Mouse (Mus musculus): ENCODE measurements at regions not wholly inside any gene's neighbourhood (a gene's known extent, or its start where the extent isn't known, plus 50 kb on each side); places are given as distances from the start of the nearest gene placed in this dataset.

GRCm38 (mm10) chr1:18668901-18669300, 404.0 kb upstream of the Defb41 start:
- no peak for DNase-seq (ENCODE audit: extremely low spot score in 1 of 2, low spot score in 1 of 2)

- no peak for DNase-seq (ENCODE audit: extremely low spot score in 1 of 2, low spot score in 1 of 2)
These were observed 403.3 kb upstream of the Defb41 start for GRCm38 (mm10) chr1:18668265-18668664.

GRCm38 (mm10) chr1:18640858-18641257, 375.9 kb upstream of the Defb41 start:
- DNase-seq (ENCODE audit: extremely low spot score in 1 of 2, low spot score in 1 of 2): no peak

- no peak for DNase-seq (ENCODE audit: extremely low spot score in 1 of 2, low spot score in 1 of 2)
These were observed 374.7 kb upstream of the Defb41 start for GRCm38 (mm10) chr1:18639460-18640300.

GRCm38 (mm10) chr1:18637334-18637733, 372.4 kb upstream of the Defb41 start:
- no peak for DNase-seq (ENCODE audit: extremely low spot score in 1 of 2, low spot score in 1 of 2)

GRCm38 (mm10) chr1:18610231-18610630, 345.3 kb upstream of the Defb41 start:
- no peak for DNase-seq (ENCODE audit: extremely low spot score in 1 of 2, low spot score in 1 of 2)

GRCm38 (mm10) chr1:18599864-18600263, 334.9 kb upstream of the Defb41 start:
- DNase-seq (ENCODE audit: extremely low spot score in 1 of 2, low spot score in 1 of 2): no peak

- DNase-seq (ENCODE audit: extremely low spot score in 1 of 2, low spot score in 1 of 2): no peak
These were observed 334.0 kb upstream of the Defb41 start for GRCm38 (mm10) chr1:18598908-18599307.

- no peak for DNase-seq (ENCODE audit: extremely low spot score in 1 of 2, low spot score in 1 of 2)
These were observed 318.6 kb upstream of the Defb41 start for GRCm38 (mm10) chr1:18583358-18584128.

- DNase-seq (ENCODE audit: extremely low spot score in 1 of 2, low spot score in 1 of 2): no peak
These were observed 313.7 kb upstream of the Defb41 start for GRCm38 (mm10) chr1:18578625-18579024.

GRCm38 (mm10) chr1:18567086-18567485, 302.1 kb upstream of the Defb41 start:
- no peak for DNase-seq (ENCODE audit: extremely low spot score in 1 of 2, low spot score in 1 of 2)

GRCm38 (mm10) chr1:18551211-18551610, 286.3 kb upstream of the Defb41 start:
- peak; percentile 7 for DNase-seq (ENCODE audit: extremely low spot score in 1 of 2, low spot score in 1 of 2)

- no peak for DNase-seq (ENCODE audit: extremely low spot score in 1 of 2, low spot score in 1 of 2)
These were observed 266.8 kb upstream of the Defb41 start for GRCm38 (mm10) chr1:18531702-18532101.

- no peak for DNase-seq (ENCODE audit: extremely low spot score in 1 of 2, low spot score in 1 of 2)
These were observed 259.5 kb upstream of the Defb41 start for GRCm38 (mm10) chr1:18524485-18524884.

GRCm38 (mm10) chr1:18522902-18523301, 258.0 kb upstream of the Defb41 start:
- no peak for DNase-seq (ENCODE audit: extremely low spot score in 1 of 2, low spot score in 1 of 2)

GRCm38 (mm10) chr1:18512764-18513163, 247.8 kb upstream of the Defb41 start:
- no peak for DNase-seq (ENCODE audit: extremely low spot score in 1 of 2, low spot score in 1 of 2)

- no peak for DNase-seq (ENCODE audit: extremely low spot score in 1 of 2, low spot score in 1 of 2)
These were observed 233.6 kb upstream of the Defb41 start for GRCm38 (mm10) chr1:18498556-18498955.

- DNase-seq (ENCODE audit: extremely low spot score in 1 of 2, low spot score in 1 of 2): no peak
These were observed 203.6 kb upstream of the Defb41 start for GRCm38 (mm10) chr1:18468496-18468895.

- DNase-seq (ENCODE audit: extremely low spot score in 1 of 2, low spot score in 1 of 2): no peak
These were observed 200.4 kb upstream of the Defb41 start for GRCm38 (mm10) chr1:18465303-18465829.

GRCm38 (mm10) chr1:18463218-18463617, 198.3 kb upstream of the Defb41 start:
- no peak for DNase-seq (ENCODE audit: extremely low spot score in 1 of 2, low spot score in 1 of 2)

GRCm38 (mm10) chr1:18416297-18416732, 151.4 kb upstream of the Defb41 start:
- no peak for DNase-seq (ENCODE audit: extremely low spot score in 1 of 2, low spot score in 1 of 2)
